Mouse (Mus musculus): Measurements from ENCODE around the gene Bbof1.

The Bbof1 gene

GRCm38 (mm10) chr12:84408819-84409507, at the start of gene Bbof1, which contains the start of gene Entpd5:
Gene Bbof1 (plus strand): TSS chr12:84409071.
Gene Entpd5 (minus strand): TSS chr12:84409029.
- TF ChIP-seq GATA4 (IDR thresholded peaks at IDR 0.05; ENCODE audit: insufficient replicate concordance, low read length): no peak

GRCm38 (mm10) chr12:84361555-84362489, 47.0 kb upstream of the Bbof1 start, which contains the start of the genes Coq6 and Fam161b:
Gene Coq6 (plus strand): TSS chr12:84361657.
Gene Fam161b (minus strand): TSS chr12:84361833.
- no peak for TF ChIP-seq GATA4 (IDR thresholded peaks at IDR 0.05; ENCODE audit: insufficient replicate concordance, low read length)

- no peak for TF ChIP-seq GATA4 (IDR thresholded peaks at IDR 0.05; ENCODE audit: insufficient replicate concordance, low read length)
Measured at GRCm38 (mm10) chr12:84362872-84363271, 46.0 kb upstream of the Bbof1 start.

GRCm38 (mm10) chr12:84364291-84364690, 44.6 kb upstream of the Bbof1 start:
- TF ChIP-seq GATA4 (IDR thresholded peaks at IDR 0.05; ENCODE audit: insufficient replicate concordance, low read length): no peak

- TF ChIP-seq GATA4 (IDR thresholded peaks at IDR 0.05; ENCODE audit: insufficient replicate concordance, low read length): no peak
Measured at GRCm38 (mm10) chr12:84365137-84365536, 43.7 kb upstream of the Bbof1 start.

GRCm38 (mm10) chr12:84366971-84367370, 41.9 kb upstream of the Bbof1 start:
- no peak for TF ChIP-seq GATA4 (IDR thresholded peaks at IDR 0.05; ENCODE audit: insufficient replicate concordance, low read length)

GRCm38 (mm10) chr12:84371647-84372046, 37.2 kb upstream of the Bbof1 start:
- no peak for TF ChIP-seq GATA4 (IDR thresholded peaks at IDR 0.05; ENCODE audit: insufficient replicate concordance, low read length)

- TF ChIP-seq GATA4 (IDR thresholded peaks at IDR 0.05; ENCODE audit: insufficient replicate concordance, low read length): no peak
Measured at GRCm38 (mm10) chr12:84373831-84374481, 34.9 kb upstream of the Bbof1 start.

GRCm38 (mm10) chr12:84382369-84382768, 26.5 kb upstream of the Bbof1 start:
- TF ChIP-seq GATA4 (IDR thresholded peaks at IDR 0.05; ENCODE audit: insufficient replicate concordance, low read length): no peak

- no peak for TF ChIP-seq GATA4 (IDR thresholded peaks at IDR 0.05; ENCODE audit: insufficient replicate concordance, low read length)
Measured at GRCm38 (mm10) chr12:84384644-84385081, 24.2 kb upstream of the Bbof1 start.

GRCm38 (mm10) chr12:84385408-84385807, 23.5 kb upstream of the Bbof1 start:
- no peak for TF ChIP-seq GATA4 (IDR thresholded peaks at IDR 0.05; ENCODE audit: insufficient replicate concordance, low read length)

- no peak for TF ChIP-seq GATA4 (IDR thresholded peaks at IDR 0.05; ENCODE audit: insufficient replicate concordance, low read length)
Measured at GRCm38 (mm10) chr12:84388097-84388496, 20.8 kb upstream of the Bbof1 start.

GRCm38 (mm10) chr12:84388774-84389400, 20.0 kb upstream of the Bbof1 start:
- TF ChIP-seq GATA4 (IDR thresholded peaks at IDR 0.05; ENCODE audit: insufficient replicate concordance, low read length): peak; percentile 60; the same call in 1 of the 2 replicates

- no peak for TF ChIP-seq GATA4 (IDR thresholded peaks at IDR 0.05; ENCODE audit: insufficient replicate concordance, low read length)
Measured at GRCm38 (mm10) chr12:84390336-84390735, 18.5 kb upstream of the Bbof1 start.

GRCm38 (mm10) chr12:84392681-84393080, 16.2 kb upstream of the Bbof1 start:
- no peak for TF ChIP-seq GATA4 (IDR thresholded peaks at IDR 0.05; ENCODE audit: insufficient replicate concordance, low read length)

All from liver, adult (tissue).